Mouse (Mus musculus) kidney, embryonic 14.5 days (tissue): ENCODE results near the gene Gm10309. TPM values are rescaled to one million over a fixed set of nuclear protein-coding genes. Genes with fewer than 3 reads are reported as not detected.

Experiments used
- polyA plus RNA-seq: library from polyadenylated mRNA; unstranded; fragments of >200 nt; fragmentation: Nextera tagmentation; extraction: Ambion mirVana; gene quantifications from 2 replicates; pipeline ENCODE4 v1.2.1, GENCODE M21; 2014

Gm10309 gene
- polyA plus RNA-seq, 1 experiment from 2014 or later = 0.31 TPM

Other genes with a start within 250 kb of the Gm10309 start
- 8.6 and 12.8 TPM in 2 replicates for gene Epas1, start 248.5 kb upstream of the Gm10309 start, polyA plus RNA-seq